Mouse (Mus musculus): Measurements from ENCODE around the gene Tysnd1.

DNA sequence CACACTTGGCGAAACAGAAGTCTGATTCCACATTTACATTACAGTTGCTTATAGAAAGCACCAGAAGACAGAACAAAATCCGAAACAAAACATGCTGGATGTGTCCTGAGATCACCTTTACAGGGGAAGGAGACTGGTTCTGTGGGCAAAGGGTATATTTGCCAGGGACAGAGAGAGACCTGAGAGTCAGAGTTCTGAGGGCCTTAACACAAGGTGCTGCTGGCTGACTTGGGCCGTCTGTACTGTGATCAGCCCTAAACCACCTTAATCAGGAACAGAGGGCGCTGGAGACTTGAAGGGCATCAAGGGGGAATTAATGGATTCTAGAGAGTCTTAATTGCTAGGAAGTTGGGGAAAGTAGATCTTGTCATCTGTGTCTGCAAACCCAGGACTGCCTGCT, 1.8 kb upstream of the Tysnd1 start:
- TF ChIP-seq CTCF (IDR thresholded peaks at IDR 0.05; ENCODE audit: extremely low read depth, insufficient read depth, low read length) (no peak), POLR2A (IDR thresholded peaks at IDR 0.05; ENCODE audit: extremely low read depth, insufficient read depth, low read length) (no peak)
